Comparison of ENCODE assay signal across 15 mouse cellular contexts in genomic region chr17:43264739-43265138, GRCm38 (mm10). TPM values are rescaled to one million over a fixed set of nuclear protein-coding genes. Genes with fewer than 3 reads are reported as not detected.
DNase-seq lines count a peak whose midpoint lies in the region; ATAC-seq lines count a peak whose summit lies in the region.
"Had no signal": no experiment of that assay in that cellular context is flagged by ENCODE, and none has a peak within 500 bp of the region (broad histone marks: within the 10 kb centered on the region; RNA-seq: fewer than 3 reads in every experiment).

No protein-coding gene starts in this region.

- H3K36me3 ChIP-seq in embryonic facial prominence, embryonic 11.5 days (replicated peaks; ENCODE audit: control insufficient read depth, insufficient read depth, low read depth, low read length) = no peaks in the 10 kb centered on the region
- H3K36me3 ChIP-seq in embryonic facial prominence, embryonic 10.5 days (replicated peaks) = no peaks in the 10 kb centered on the region
- no peaks in the 10 kb centered on the region for H3K36me3 ChIP-seq in intestine, embryonic 16.5 days (ENCODE audit: control insufficient read depth, insufficient read depth, low read length)
- no peaks in the 10 kb centered on the region for H3K36me3 ChIP-seq in intestine, embryonic 15.5 days
- no peaks in the 10 kb centered on the region for H3K36me3 ChIP-seq in forebrain, embryonic 14.5 days (ENCODE audit: control insufficient read depth, insufficient read depth, low read length)

- no peak overlapping the region for H3K4me2 ChIP-seq in embryonic facial prominence, embryonic 11.5 days (ENCODE audit: low read depth, low read length)
- H3K4me2 ChIP-seq in intestine, embryonic 16.5 days (ENCODE audit: low read depth, low read length) = no peak overlapping the region
- H3K4me2 ChIP-seq in intestine, embryonic 15.5 days (replicated peaks) = no peak overlapping the region
- no peak overlapping the region for H3K4me2 ChIP-seq in forebrain, embryonic 14.5 days (ENCODE audit: low read length)

- no peak overlapping the region for H3K9ac ChIP-seq in embryonic facial prominence, embryonic 11.5 days (replicated peaks; ENCODE audit: low read length)
- 0 out of 2 replicates have a peak overlapping the region, but pooled peaks have one; percentile 2 for H3K9ac ChIP-seq in intestine, embryonic 16.5 days (ENCODE audit: low read depth, low read length)
- H3K9ac ChIP-seq in intestine, embryonic 15.5 days = no peak overlapping the region
- no peak overlapping the region for H3K9ac ChIP-seq in forebrain, embryonic 14.5 days (ENCODE audit: low read length)

- 56% methylated on average over 7 of the region's 7 CpGs for WGBS in embryonic facial prominence, embryonic 11.5 days
- WGBS in embryonic facial prominence, embryonic 10.5 days = 67% methylated on average over 7 of the region's 7 CpGs
- WGBS in intestine, embryonic 16.5 days = 73% methylated on average over 7 of the region's 7 CpGs
- WGBS in intestine, embryonic 15.5 days = 71% methylated on average over 7 of the region's 7 CpGs
- WGBS in forebrain, embryonic 14.5 days = 84% methylated on average over 7 of the region's 7 CpGs

- H3K4me1 ChIP-seq in embryonic facial prominence, embryonic 11.5 days (ENCODE audit: control insufficient read depth, insufficient read depth, low read length) = no peaks in the 10 kb centered on the region
- H3K4me1 ChIP-seq in embryonic facial prominence, embryonic 10.5 days = 0 out of 2 replicates have a peak, but pooled peaks cover 5% of the 10 kb centered on the region
- 0 out of 2 replicates have a peak, but pooled peaks cover 3% of the 10 kb centered on the region for H3K4me1 ChIP-seq in intestine, embryonic 16.5 days (ENCODE audit: control insufficient read depth, insufficient read depth, low read length)
- no peaks in the 10 kb centered on the region; the same call in 1 of the 2 replicates for H3K4me1 ChIP-seq in intestine, embryonic 15.5 days (replicated peaks)
- no peaks in the 10 kb centered on the region for H3K4me1 ChIP-seq in forebrain, embryonic 14.5 days (ENCODE audit: control insufficient read depth, insufficient read depth, low read length)

- no peaks in the 10 kb centered on the region for H3K27me3 ChIP-seq in embryonic facial prominence, embryonic 11.5 days (ENCODE audit: control insufficient read depth, insufficient read depth, low read length)
- no peaks in the 10 kb centered on the region for H3K27me3 ChIP-seq in embryonic facial prominence, embryonic 10.5 days (replicated peaks; ENCODE audit: low read depth, poor library complexity, severe bottlenecking)
- H3K27me3 ChIP-seq in intestine, embryonic 16.5 days (replicated peaks; ENCODE audit: control insufficient read depth, insufficient read depth, low read length) = no peaks in the 10 kb centered on the region
- no peaks in the 10 kb centered on the region for H3K27me3 ChIP-seq in intestine, embryonic 15.5 days (replicated peaks)
- no peaks in the 10 kb centered on the region for H3K27me3 ChIP-seq in forebrain, embryonic 14.5 days (replicated peaks; ENCODE audit: control insufficient read depth, insufficient read depth, low read length)
- H3K27me3 ChIP-seq: CH12.LX had no signal

- no peaks in the 10 kb centered on the region for H3K9me3 ChIP-seq in embryonic facial prominence, embryonic 11.5 days (replicated peaks; ENCODE audit: control insufficient read depth, low read length)
- peaks cover 6% of the 10 kb centered on the region; the same call in 1 of the 2 replicates for H3K9me3 ChIP-seq in embryonic facial prominence, embryonic 10.5 days
- no peaks in the 10 kb centered on the region for H3K9me3 ChIP-seq in intestine, embryonic 16.5 days (ENCODE audit: control insufficient read depth, low read length)
- H3K9me3 ChIP-seq in intestine, embryonic 15.5 days = no peaks in the 10 kb centered on the region; the same call in 1 of the 2 replicates
- 0 out of 2 replicates have a peak, but pooled peaks cover 2% of the 10 kb centered on the region for H3K9me3 ChIP-seq in forebrain, embryonic 14.5 days (replicated peaks; ENCODE audit: control insufficient read depth, low read length)

- no peak overlapping the region for H3K4me3 ChIP-seq in embryonic facial prominence, embryonic 11.5 days (ENCODE audit: low read depth, low read length)
- no peak overlapping the region for H3K4me3 ChIP-seq in embryonic facial prominence, embryonic 10.5 days
- no peak overlapping the region for H3K4me3 ChIP-seq in intestine, embryonic 16.5 days (ENCODE audit: low read length)
- H3K4me3 ChIP-seq in intestine, embryonic 15.5 days (replicated peaks) = no peak overlapping the region
- no peak overlapping the region for H3K4me3 ChIP-seq in forebrain, embryonic 14.5 days (ENCODE audit: low read depth, low read length)
- H3K4me3 ChIP-seq: erythroblast, embryonic 14.5 days had no signal

- no peak overlapping the region for H3K27ac ChIP-seq in embryonic facial prominence, embryonic 11.5 days (replicated peaks; ENCODE audit: low read depth, low read length)
- H3K27ac ChIP-seq in embryonic facial prominence, embryonic 10.5 days (replicated peaks) = no peak overlapping the region
- no peak overlapping the region for H3K27ac ChIP-seq in intestine, embryonic 16.5 days (ENCODE audit: low read length)
- H3K27ac ChIP-seq in intestine, embryonic 15.5 days = no peak overlapping the region
- H3K27ac ChIP-seq in forebrain, embryonic 14.5 days (ENCODE audit: low read depth, low read length) = no peak overlapping the region
- H3K27ac ChIP-seq: kidney, postnatal 0 days; layer of hippocampus, adult 2 months had no signal

- ATAC-seq in embryonic facial prominence, embryonic 11.5 days (replicated peaks; ENCODE audit: insufficient number of reproducible peaks, low FRiP score, low TSS enrichment, low read depth) = 0 out of 2 replicates have a peak, but pooled peaks have one; percentile 32
- ATAC-seq in intestine, embryonic 16.5 days = no peak
- no peak for ATAC-seq in intestine, embryonic 15.5 days
- peak; percentile 4; the same call in 1 of the 2 replicates for ATAC-seq in forebrain, embryonic 14.5 days

- DNase-seq in embryonic facial prominence, embryonic 11.5 days (ENCODE audit: low spot score) = no peak
- no peak for DNase-seq in embryonic facial prominence, embryonic 10.5 days (ENCODE audit: low spot score)
- no peak for DNase-seq in forebrain, embryonic 14.5 days (ENCODE audit: low spot score)
- DNase-seq in neural tube, embryonic 10.5 days (ENCODE audit: extremely low spot score, low spot score) = peak; percentile 22
- DNase-seq in retina, postnatal 1 day = no peak
- DNase-seq in natural killer cell, adult 2 months (ENCODE audit: low spot score in 2 of 2) = no peak

RNA-seq across cellular contexts. Expression of gene Adgrf1, which starts 5.4 kb away (rescaled TPM):
- not detected in 2 replicates for polyA plus RNA-seq in embryonic facial prominence, embryonic 11.5 days (2014; fragmentation: Nextera tagmentation; extraction: Ambion mirVana)
- polyA plus RNA-seq in embryonic facial prominence, embryonic 10.5 days (2016; fragmentation: Nextera tagmentation; extraction: Ambion mirVana) = not detected in 2 replicates
- polyA plus RNA-seq in intestine, embryonic 16.5 days (2015; fragmentation: Nextera tagmentation; extraction: Ambion mirVana) = 0.12 and 0.24 TPM in 2 replicates
- polyA plus RNA-seq in intestine, embryonic 15.5 days (2015; fragmentation: Nextera tagmentation; extraction: Ambion mirVana) = 0.15 and 0.19 TPM in 2 replicates
- polyA plus RNA-seq in forebrain, embryonic 14.5 days (2014; fragmentation: Nextera tagmentation; extraction: Ambion mirVana) = not detected in 2 replicates
- polyA plus RNA-seq: activated CD4-positive, CD25-positive, alpha-beta regulatory T cell, adult 4 months; erythroblast, embryonic 14.5 days; heart, embryonic 11.5 days; limb, embryonic 11.5 days had no signal

Comparison
In these comparisons a context has a peak if more than half of its experiments do, and no peak if none do; other contexts are left out.
1. ATAC-seq: peak in embryonic facial prominence, embryonic 11.5 days (single experiment) and forebrain, embryonic 14.5 days (single experiment); none in intestine, embryonic 16.5 days (single experiment) and intestine, embryonic 15.5 days (single experiment).